Mouse (Mus musculus) lung, postnatal 10 days (tissue): ENCODE measurements around the gene Rin1.

Experiments
- DNase-seq: peaks from one replicate; pipeline ENCODE4 v3.0.0; 2021

The Rin1 gene

DNA sequence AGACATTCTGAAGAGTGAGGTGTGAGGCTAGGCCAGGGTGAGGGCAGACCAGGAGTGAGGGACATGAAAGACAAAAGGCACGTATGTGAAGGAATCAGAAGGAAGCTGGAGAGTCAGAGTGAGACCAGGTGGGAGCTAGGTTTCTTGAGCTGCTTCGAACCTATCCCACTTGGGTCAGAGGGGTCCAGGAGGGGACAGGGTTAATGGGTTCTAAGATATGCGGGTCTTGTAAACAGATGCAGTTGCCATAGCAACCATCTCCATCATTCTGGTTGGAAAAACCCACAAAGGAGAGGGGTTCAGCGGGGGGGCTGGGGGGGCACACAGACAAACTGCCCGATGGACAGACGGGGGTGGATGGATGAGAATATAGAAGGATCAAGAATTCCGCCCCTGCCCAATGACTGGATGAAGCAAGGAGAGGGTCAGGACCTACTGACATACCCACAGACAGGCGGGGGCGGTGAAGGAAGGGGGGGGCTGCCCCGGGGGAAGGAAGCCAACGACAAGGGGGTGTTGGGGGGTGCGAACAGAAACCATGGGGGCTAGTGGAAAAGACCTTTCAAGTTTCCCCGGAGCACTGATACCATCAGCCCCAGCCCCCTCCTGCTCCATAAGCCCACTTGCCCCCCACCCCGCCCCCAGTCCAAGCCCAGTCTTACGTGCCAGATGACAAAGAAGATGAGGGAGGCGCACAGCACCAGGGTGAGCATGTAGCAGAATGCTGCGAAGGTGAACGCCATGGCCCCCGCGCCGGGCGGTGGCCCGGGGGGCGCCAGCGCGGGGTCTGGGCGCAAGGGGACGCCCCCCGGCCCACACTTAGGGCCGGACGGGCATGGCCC is 47.5 kb downstream of the Rin1 start:
- no peak for DNase-seq

DNA sequence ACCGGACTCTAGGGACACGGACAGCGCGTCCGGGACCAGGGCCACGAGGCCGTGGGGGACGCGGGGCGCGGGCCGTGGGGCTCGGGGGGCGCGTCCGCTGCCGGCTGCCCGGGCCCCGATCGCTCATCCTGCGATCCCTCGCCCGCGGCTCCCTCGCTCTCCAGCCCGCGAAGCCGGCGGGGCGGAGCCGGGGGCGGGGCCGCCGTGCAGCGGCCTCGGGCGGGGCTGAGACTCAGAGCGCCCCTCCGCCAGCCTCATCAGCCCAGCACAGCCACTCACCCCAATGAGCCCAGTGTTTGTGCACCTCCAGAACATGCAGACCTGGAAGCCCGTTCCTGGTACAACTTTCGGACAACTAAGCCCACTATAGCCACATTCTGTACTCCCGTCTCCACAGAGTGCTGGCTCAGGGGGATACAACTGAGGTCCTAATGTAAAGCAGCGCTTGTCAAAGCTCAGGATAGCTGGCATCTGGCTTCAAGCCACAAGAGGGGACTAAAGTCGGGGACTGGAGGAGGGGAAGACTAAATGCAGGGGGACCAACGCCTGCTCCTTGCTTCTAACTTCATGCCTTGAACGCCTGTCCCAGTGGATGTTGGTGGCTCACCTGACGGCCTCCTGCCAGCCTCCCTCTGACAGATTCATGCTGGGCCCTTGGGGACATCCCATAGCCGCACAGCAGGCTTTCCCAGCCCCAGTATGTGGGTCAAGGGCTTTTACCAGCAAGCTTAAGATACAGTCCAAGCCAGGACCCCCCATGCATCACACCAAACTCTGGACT is 48.3 kb downstream of the Rin1 start, which contains the start of gene Cnih2:
Gene Cnih2 (minus strand): TSS at position 159 of the 781 bp plus-strand sequence.
- DNase-seq: peak; percentile 73

DNA sequence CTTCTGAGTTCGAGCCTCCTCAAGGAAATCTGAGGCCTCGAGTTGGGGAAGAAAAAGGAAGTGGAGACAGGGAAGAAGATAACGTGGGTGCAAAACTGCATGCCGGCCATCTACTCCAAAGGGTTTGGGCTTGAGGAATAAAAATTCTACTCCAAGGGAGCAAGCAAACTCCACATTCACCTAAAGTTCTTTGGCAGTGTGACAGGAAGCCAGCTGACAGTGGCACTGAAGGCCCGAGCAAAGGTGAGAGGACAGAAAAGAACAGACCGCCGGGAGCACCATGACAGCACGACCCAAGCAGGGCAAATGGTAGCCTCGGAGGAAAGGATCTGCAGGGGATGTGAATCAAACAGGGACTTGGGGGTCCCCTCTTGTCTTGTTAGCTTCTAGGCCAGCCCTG is 55.8 kb downstream of the Rin1 start:
- no peak for DNase-seq
